Mouse (Mus musculus) olfactory bulb, adult 2 months (tissue): ENCODE results near the gene Srsf5. TPM values are rescaled to one million over a fixed set of nuclear protein-coding genes. Genes with fewer than 3 reads are reported as not detected.

Source experiments
- H3K27ac ChIP-seq: fragments of 200-500 bp; 2 replicates; pipeline ENCODE4 v1.5.1; 2012; ENCODE audit warnings: low read depth, low read length; ENCODE audit not compliant: insufficient read depth
- H3K4me1 ChIP-seq: fragments of 200-500 bp; 2 replicates; pipeline ENCODE4 v1.6.1; 2012; ENCODE audit warnings: low read length; ENCODE audit not compliant: control insufficient read depth, insufficient read depth
- H3K4me3 ChIP-seq: fragments of 200-500 bp; 2 replicates; pipeline ENCODE4 v1.5.1; 2012; ENCODE audit warnings: mild to moderate bottlenecking, low read depth, low read length, moderate library complexity; ENCODE audit not compliant: insufficient read depth
- CTCF ChIP-seq: fragments of 200-500 bp; IDR thresholded peaks from 2 replicates; pipeline ENCODE4 v1.5.1; 2012; ENCODE audit warnings: low read depth, mild to moderate bottlenecking, low read length, moderate library complexity; ENCODE audit not compliant: insufficient read depth
- POLR2A ChIP-seq: fragments of 200-500 bp; IDR thresholded peaks from 2 replicates; pipeline ENCODE4 v1.6.1; 2012; ENCODE audit warnings: mild to moderate bottlenecking, low read depth, low read length, moderate library complexity; ENCODE audit not compliant: insufficient read depth
- WGBS: fragments of 180-500 bp; shearing (Covaris S2); methylation state at CpG from one replicate; pipeline ENCODE4 v1.1.7; 2018; 5-methylcytosine and 5-hydroxymethylcytosine counted together
- polyA plus RNA-seq: library from polyadenylated mRNA; stranded (reverse); fragments of >200 nt; gene quantifications from 2 replicates; pipeline ENCODE4 v1.2.4, GENCODE M21; 2012; ENCODE audit warnings: low replicate concordance; ENCODE audit not compliant: missing spikeins, insufficient read depth, insufficient read length

The Srsf5 gene
- polyA plus RNA-seq, 1 experiment, result 488 TPM

DNA sequence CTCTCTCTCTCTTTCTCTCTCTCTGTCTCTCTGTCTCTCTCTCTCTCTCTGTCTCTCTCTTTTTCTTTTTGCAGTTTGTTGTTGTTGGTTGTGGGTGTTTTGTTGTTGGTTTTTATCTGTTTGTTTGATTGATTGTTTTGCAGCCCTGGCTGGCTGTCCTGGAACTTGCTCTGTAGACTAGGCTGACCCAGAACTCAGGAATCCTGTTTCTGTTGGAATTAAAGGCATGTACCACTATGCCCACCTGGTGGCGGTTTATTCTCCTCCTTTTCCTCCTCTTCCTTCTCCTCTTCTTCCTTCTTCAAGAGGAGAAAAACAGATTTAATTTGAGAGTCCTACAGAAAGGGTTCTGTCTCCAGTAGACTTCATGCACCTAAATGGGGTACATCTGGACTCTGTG lies 17.8 kb upstream of the Srsf5 start:
- H3K27ac ChIP-seq, result no peak overlapping the region
- H3K4me3 ChIP-seq, result no peak overlapping the region
- TF ChIP-seq CTCF (no peak), POLR2A (no peak)
- peaks cover 7% of the 10 kb centered on the region for H3K4me1 ChIP-seq
- WGBS, result 73% methylated on average over 1 of the region's 1 CpGs

DNA sequence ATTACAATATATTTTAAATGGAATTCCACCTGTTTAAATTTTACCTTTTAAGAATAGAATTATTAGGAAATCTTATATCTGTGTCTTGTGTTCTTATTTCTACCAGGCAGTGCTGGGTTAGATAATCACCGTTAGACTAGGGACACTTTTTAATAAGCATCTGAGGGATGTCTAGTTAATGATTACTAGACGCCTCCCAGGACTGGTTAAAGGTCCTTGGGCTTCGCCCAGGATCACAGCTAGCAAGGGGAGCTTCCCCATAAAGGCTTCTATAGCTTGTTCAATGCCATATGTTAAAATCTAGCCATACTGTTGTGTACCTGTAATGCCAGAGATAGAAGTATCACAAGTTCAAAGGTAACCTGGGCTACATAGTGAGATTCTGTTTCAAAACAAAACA lies 16.4 kb upstream of the Srsf5 start:
- no peak overlapping the region for H3K4me3 ChIP-seq
- H3K27ac ChIP-seq, result no peak overlapping the region
- no peak for TF ChIP-seq POLR2A
- no peak for TF ChIP-seq CTCF
- peaks cover 2% of the 10 kb centered on the region; the same call in 1 of the 2 replicates for H3K4me1 ChIP-seq
- 92% methylated on average over 3 of the region's 3 CpGs for WGBS

DNA sequence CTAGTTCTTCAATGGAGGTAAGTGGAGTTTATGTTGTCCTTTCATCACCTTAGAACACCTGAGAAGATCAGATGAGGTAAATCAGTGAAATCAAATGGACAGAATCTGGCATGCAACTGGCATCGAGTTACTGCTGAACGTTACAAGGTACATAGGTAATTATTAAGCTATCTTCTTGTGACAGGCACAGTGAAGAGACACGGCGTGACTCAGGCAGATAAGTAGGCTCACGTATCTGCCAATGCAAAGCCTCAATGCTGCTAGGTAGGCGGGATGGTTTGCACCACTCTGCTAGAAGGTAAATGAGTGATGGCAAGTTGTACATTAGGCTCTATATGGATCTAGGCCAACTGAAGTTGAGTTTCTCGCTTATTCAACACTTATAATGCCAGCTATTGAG lies 15.2 kb upstream of the Srsf5 start:
- TF ChIP-seq CTCF (no peak), POLR2A (no peak)
- WGBS, result 88% methylated on average over 7 of the region's 7 CpGs
- H3K27ac ChIP-seq, result no peak overlapping the region

DNA sequence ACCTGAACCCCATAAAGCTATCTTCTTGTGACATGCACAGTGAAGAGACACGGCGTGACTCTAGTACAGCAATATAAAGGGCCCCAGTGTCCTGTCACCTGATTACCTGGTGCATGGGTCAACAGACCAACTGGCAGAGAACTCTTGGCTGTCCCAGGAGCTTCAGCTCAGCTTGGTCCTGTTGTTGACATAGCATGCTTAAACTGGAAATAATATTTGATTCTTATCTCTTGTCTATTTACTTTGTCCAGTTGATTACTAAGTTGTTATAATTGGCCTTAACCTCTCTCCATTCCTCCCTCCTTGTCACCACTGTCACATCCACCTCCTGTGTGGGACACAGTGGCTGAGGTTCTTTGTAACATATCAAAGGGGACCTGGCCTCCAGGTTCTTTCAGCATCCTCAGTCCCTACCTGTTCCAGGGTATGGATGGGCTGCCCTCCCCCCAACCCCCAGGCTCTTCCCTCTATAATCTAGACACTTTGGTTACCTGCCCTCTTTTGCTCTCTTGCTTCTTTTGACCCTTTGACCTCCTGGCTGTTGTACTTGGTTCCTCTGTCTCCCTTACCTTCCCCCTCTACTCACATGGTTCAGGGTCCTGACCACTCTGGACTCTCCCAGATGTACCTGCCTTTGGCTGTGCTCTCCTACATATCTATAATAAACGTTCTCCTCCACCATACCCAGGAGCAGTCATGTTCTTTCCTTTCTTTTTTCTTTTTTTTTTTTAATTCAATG lies 13.7 kb upstream of the Srsf5 start:
- Histone ChIP-seq H3K27ac (no peak overlapping the region), H3K4me3 (no peak overlapping the region), H3K4me1 (no peaks in the 10 kb centered on the region)
- TF ChIP-seq CTCF, result no peak
- TF ChIP-seq POLR2A, result no peak
- 90% methylated on average over 3 of the region's 3 CpGs for WGBS

More for the DNA sequence above, 15.2 kb upstream of the Srsf5 start:
- Histone ChIP-seq H3K4me3 (no peak overlapping the region), H3K4me1 (peaks cover 2% of the 10 kb centered on the region; the same call in 1 of the 2 replicates)

DNA sequence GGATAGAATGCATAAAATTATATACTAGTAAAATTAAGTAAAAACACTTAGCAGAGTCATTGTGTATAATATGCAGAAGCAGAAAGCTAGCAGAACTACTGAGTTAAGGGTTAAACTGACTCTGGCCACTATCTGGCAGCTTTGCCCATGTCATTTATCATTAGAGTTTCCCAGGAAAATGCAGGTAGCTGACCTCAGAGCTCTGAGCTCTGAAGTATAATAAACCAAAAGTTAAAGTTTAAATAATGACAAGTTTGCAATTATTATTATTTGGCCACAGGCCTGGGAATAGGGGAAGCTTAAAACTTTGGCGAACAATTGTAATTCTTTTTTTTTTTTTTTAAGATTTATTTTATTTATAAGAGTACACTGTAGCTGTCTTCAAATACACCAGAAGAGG lies 12.4 kb upstream of the Srsf5 start:
- WGBS, result 98% methylated on average over 1 of the region's 1 CpGs
- H3K27ac ChIP-seq, result no peak overlapping the region
- no peak for TF ChIP-seq CTCF
- TF ChIP-seq POLR2A, result no peak
- H3K4me1 ChIP-seq, result no peaks in the 10 kb centered on the region
- no peak overlapping the region for H3K4me3 ChIP-seq

DNA sequence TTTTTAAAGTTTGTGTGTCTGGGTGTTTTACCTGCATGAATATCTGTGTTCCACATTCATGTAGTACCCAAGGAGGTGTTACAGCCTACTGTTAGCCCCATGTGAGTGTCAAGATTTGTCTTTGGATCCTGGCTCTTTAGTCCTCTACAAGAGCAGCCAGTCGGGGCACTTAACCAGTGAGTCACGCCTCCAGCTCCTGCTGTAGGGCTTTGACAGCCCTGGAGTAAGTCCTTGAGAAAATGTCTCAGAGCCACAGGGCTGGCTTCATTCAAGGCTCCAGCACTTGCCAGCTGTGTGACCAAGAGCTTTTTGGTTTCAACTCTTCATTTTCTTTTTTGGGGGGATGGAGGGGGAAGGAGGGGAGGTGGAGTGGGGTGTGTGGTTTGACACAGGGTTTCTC lies 8.6 kb upstream of the Srsf5 start:
- Histone ChIP-seq H3K4me3 (no peak overlapping the region), H3K27ac (no peak overlapping the region), H3K4me1 (no peaks in the 10 kb centered on the region)
- TF ChIP-seq CTCF (no peak), POLR2A (no peak)
- 64% methylated on average over 2 of the region's 2 CpGs for WGBS

DNA sequence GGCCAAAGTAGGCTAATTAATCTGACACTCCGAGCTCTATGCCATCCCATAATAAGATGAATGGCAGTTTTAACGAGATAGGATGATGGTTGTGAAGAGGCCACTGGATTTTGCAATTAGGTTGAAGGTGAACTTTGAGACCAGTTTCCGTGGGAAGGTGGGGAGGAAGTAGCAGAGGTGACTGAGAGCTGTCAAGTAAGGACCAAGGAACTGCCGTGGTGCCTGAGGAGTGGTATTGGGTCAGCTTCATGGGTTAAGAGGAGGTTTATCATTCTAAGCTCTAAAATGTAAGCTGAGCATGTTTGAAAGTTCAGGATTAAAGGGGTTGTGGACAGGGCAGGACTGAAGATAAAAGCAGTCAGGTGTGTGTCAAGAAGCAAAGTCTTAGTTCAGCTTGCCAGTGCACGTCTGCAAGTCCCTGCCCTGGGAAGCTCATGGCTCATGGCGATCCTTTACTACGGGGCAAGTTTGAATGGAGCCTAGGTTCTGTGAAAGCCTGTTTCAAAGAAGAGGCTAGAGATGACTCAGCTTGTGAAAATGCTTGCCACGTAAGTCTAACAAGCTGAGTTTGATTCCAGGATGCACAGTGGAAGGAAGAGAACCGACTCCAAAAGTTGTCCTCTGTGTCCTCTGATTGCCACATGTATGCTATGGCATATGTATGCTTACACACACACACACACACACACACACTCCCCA lies 7.8 kb upstream of the Srsf5 start:
- no peak for TF ChIP-seq CTCF
- TF ChIP-seq POLR2A, result no peak
- H3K4me3 ChIP-seq, result no peak overlapping the region
- 65% methylated on average over 9 of the region's 9 CpGs for WGBS
- H3K27ac ChIP-seq, result no peak overlapping the region
- no peaks in the 10 kb centered on the region for H3K4me1 ChIP-seq

DNA sequence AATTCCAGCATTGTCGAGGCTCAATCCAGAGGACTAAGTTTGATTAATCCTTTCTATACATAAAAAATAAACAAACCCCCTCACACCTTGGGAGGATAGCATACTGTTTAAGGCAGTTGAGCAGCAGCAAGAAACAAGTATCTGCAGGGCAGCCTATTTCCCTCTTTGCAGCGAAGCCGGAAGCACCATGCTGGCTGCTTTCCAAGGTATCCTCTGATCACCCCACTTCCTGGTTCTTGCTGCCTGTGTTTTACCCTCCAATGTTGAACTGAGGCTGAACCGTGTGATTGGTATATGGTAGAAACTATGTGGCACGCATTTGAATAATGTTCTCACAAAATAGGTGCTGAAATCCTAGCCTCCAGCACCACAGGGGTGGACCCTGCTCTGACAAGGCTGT lies 6.7 kb upstream of the Srsf5 start:
- H3K4me3 ChIP-seq, result no peak overlapping the region
- no peaks in the 10 kb centered on the region for H3K4me1 ChIP-seq
- TF ChIP-seq CTCF (no peak), POLR2A (no peak)
- H3K27ac ChIP-seq, result no peak overlapping the region
- 45% methylated on average over 5 of the region's 5 CpGs for WGBS

DNA sequence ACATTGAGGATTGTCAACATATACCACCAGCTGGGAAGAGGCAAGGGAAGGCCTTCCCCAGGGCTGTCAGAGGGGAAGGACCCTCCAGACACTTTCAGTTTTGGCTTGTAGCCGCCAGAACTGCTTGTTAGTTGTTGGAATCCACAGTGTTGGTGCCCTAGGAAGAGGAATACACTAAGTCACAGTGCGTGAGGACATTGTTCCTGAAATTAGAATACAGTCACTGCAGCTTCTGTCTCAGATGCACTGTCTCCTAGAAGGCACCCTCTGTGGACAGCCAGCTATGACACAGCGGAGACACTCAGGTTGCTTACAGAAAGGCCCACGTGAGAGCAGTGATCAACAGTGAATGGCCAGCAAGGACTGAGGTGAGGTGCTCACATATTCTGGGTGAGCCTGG lies 6.1 kb upstream of the Srsf5 start:
- no peaks in the 10 kb centered on the region for H3K4me1 ChIP-seq
- H3K27ac ChIP-seq, result no peak overlapping the region
- TF ChIP-seq CTCF (no peak), POLR2A (no peak)
- 72% methylated on average over 4 of the region's 4 CpGs for WGBS
- H3K4me3 ChIP-seq, result no peak overlapping the region

DNA sequence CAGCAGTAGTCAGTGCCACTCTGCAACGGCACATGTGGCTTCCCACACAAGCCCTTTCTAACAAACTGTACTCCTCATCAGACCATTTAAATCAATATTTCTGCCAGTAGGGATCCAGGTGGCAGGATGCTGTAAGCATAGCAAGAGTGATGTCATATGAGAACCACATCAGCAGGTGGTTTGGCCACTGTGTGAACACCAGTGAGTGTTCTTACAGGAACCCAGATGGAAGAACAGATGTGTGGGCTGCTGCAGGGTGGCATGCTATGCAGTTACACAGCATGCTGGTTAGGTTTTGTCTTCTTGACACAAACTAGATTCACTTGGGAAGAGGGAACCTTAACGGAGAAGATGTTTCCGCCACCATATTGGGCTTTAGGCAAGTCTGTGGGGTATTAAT lies 3.4 kb upstream of the Srsf5 start:
- 96% methylated on average over 3 of the region's 3 CpGs for WGBS

More for the DNA sequence above, 3.4 kb upstream of the Srsf5 start:
- no peak overlapping the region for H3K4me3 ChIP-seq
- H3K27ac ChIP-seq, result no peak overlapping the region
- H3K4me1 ChIP-seq, result no peaks in the 10 kb centered on the region
- TF ChIP-seq CTCF (no peak), POLR2A (no peak)
